Mouse (Mus musculus): ENCODE data around the gene Dnajc21.

The Dnajc21 gene

GRCm38 (mm10) chr15:10426545-10427266 is 43.6 kb downstream of the Dnajc21 start:
- DNase-seq, result no peak

DNA sequence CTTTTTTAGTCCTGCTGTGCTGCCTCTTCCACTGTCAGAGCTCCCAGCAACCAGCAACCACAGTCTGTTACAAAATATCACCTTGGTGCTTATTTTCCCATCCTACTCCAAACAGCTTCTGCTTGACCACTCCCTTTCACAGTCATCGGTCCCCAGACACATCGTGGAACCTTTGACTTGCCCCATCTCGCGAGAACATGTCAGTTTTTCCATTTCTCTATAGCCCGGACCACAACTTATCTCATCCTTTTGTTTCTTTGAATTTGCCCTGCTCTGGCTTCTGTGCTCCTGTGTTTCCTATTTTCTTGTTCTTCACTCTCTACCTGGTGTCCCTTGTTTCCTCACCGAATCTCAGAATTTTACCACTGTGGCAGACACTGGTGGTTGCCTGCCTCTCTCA is 44.2 kb downstream of the Dnajc21 start:
- no peak for DNase-seq

- no peak for DNase-seq
Measured at GRCm38 (mm10) chr15:10421785-10422144, 48.6 kb downstream of the Dnajc21 start.

- no peak for DNase-seq
Measured at GRCm38 (mm10) chr15:10421138-10421784, 49.1 kb downstream of the Dnajc21 start.

- no peak for DNase-seq
Measured at GRCm38 (mm10) chr15:10413656-10414055, 56.7 kb downstream of the Dnajc21 start.

DNA sequence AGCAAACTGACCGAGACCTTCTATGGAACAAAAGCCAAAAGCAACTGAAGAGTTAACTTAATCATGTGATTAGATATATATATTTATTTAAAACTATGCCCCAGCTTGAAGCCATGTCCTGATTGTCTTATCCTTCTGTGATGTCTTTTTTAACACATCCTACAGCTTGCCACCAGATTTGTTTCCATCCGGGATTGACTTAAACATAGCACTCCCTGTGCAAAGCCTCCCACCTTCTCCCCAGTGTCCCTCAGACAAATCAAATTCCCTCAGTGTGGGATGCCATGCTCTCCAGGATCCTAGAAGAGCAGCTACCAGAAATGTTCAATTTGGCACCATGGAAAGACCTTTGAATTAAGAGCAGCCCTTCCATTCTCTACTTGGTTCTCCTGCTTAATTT is 59.4 kb downstream of the Dnajc21 start:
- DNase-seq, result no peak

DNA sequence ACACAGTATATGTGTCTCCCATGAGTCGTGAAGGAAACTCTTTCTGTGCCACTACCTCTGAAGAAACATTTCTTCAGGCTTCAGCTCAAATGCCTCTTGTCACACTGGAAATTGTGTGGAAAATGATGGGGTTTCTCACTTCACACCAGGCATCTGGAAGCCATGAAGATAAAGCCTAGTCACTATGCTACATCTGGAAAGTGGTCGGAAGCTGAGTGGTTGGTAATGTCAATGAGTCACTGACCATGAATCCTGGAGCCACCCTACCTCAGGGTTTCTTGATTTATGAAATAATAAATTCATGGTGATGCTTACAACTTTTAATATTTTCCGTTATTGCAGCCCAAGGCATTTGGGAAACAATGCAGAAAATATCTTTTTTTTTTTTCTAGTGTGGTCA is 60.5 kb downstream of the Dnajc21 start:
- no peak for DNase-seq

- DNase-seq, result no peak
Measured at GRCm38 (mm10) chr15:10400415-10400814, 69.9 kb downstream of the Dnajc21 start.

DNA sequence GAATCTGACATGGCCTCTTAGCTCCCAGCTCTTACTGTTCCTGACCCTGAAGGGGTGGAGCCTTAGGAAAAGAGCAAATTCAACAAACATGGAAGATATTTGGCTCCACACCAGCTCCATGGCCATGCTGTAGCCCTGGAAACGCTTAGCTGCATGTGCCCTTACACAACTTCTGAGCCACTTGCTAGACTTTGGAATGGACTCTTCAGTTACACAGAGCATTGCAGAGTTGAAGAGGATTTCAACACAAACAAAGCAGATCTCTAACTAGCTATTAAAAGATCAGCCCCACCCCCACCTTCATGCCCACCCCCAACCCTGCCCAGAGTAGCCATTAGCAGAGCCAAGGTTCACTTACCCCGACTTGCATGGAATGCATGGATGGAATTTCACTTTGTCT is 70.5 kb downstream of the Dnajc21 start:
- no peak for DNase-seq
